Mouse (Mus musculus) right cerebral cortex, postnatal 14 days (tissue): ENCODE measurements around the gene Rnaseh1.

Experiments used
- DNase-seq: peaks from one replicate; pipeline ENCODE4 v3.0.0; 2022

Gene Rnaseh1

DNA sequence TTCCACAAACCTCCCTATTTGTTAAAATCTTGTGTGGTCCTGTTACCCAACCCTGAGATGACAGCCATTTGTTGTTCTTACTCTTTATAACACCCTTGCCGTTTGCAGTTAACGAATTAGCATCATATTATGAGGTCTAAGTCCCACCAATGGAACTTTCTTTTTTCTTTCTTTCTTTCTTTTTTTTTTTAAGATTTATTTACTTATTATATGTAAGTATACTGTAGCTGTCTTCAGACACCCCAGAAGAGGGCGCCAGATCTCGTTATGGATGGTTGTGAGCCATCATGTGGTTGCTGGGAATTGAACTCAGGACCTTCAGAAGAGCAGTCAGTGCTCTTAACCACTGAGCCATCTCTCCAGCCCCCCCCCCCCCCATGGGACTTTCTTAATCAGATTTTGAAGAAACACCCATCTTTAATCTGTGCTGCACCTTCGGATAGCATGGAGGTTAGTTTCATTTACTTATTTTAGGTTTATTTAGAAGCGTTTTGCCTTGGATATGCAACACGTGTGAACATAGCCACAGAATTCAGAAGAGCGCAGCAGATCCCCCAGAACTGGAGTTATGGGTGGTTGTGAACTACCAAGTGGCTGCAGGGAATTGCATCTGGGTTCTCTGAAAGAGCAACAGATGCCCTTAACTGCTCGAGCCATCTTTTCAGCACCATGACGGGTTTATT lies 24.8 kb downstream of the Rnaseh1 start:
- no peak for DNase-seq

DNA sequence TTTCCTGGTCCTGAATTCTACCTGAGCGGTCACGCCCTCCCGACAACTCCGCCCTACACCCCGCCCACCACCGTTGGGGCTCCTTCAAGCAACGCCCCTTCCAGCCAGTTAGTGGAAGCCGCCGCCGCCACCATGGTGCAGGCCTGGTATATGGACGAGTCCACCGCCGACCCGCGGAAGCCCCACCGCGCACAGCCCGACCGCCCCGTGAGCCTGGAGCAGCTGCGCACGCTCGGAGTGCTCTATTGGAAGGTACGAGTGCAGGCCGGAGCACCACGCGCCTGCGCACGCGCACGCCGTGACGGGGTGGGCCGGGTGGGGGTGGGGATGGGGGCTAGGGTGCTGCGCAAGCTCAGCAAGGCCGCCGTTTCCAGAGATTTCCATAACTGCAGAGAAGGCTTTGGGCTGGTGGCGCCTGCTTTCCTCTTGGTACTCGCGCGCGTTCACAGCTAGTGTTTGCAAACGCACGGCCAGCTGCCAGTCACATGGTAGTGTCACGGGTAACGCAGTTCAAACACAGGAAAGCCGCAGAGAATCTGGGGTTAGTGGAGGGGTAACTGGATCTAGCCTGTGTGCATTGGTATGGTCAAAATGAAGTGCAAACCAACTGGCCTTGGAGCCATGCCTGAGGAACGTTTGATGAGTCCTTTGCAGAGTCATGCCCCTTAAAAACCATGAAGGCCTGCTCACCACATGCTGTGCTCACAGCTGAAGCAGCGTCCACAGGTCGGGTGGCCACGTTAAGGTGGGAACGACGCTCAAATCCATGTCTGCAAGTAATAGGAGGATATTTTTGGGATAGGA lies 25.9 kb downstream of the Rnaseh1 start, which contains the start of gene Adi1:
Gene Adi1 (plus strand): TSS at position 111 of the 804 bp plus-strand sequence.
- DNase-seq, result peak; percentile 86

DNA sequence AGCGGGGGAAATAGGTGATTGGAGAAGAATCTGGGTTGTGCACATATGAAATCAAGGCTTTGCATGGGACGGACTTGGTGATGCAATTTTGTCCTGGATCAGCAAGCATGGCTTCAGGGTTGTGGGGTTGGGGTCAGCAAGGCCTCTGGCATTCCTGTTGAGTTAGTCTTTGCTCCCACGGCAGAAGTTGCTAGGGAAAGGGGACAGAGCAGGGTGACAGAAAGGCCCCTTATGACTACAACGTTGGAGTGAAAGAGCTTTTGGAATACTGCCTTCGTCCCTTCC lies 26.5 kb downstream of the Rnaseh1 start:
- DNase-seq, result no peak

DNA sequence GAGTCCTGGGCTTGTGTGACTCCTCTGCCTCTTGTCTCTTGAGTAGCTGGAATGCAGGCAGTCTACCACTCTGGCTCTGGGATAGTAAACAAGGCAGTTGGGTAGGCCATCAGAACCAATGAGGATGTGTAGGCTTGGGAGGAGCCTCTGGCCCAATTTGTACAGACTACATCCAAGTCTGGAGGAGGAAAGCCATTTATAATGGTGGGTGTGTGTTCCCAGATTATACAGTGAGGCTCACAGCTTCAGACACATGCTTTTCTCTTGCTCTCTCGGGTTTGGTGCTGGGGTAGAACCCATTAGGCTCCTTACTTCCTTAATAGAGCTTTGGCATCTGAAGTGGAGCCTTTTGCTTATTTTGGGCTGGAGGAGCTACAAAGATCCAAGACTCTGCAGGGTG lies 35.3 kb downstream of the Rnaseh1 start:
- DNase-seq, result no peak

DNA sequence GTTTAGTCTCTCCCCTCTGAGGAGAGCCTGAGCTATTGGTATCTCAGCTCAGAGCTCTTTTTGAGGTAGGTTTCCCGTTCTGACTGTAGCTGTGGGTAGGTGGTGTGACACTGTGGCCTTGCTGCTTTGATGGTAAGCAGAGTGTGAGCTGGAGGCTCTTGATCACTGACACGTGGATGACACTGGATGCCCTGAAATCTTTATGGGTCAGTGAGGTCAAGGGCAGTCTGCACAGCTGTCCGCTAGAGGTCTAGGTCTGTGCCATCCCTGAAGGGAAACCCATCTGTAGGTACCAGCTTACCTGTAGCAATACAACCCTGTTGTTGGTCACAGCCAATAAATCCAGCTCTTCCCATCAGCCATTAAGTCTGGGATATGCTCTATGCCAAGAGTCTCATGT lies 36.4 kb downstream of the Rnaseh1 start:
- no peak for DNase-seq

DNA sequence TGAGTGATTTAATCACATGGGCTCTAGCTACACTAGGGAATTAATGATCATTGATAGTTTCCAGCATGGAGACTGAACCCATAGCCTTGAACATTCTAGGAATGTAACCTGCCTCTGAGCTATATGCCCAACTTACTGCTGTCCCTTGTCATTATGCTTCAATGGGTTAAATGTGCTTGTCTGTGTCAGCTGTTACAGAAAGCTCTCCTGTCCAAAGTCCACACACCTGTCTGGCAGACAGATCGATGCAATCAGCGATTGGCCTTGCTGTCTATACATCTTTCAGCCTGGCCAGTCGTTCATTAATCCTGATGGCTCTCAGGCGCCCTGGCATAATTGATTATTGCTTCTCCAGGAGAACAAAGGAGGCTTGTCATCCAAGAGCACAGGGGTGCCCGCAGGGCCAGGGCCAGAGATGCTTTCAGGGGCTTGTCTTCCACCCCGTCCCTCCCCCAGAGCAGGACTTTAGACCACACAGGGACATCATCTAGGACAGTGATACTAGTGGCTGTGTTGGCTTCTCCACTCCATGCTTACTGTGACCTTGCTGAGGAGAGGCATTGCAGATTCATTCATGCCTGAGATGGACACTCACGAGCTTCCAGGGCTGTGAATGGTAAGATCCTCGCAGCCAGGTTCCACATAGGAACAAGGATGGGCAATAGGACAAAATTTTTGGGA lies 36.9 kb downstream of the Rnaseh1 start:
- DNase-seq, result no peak

DNA sequence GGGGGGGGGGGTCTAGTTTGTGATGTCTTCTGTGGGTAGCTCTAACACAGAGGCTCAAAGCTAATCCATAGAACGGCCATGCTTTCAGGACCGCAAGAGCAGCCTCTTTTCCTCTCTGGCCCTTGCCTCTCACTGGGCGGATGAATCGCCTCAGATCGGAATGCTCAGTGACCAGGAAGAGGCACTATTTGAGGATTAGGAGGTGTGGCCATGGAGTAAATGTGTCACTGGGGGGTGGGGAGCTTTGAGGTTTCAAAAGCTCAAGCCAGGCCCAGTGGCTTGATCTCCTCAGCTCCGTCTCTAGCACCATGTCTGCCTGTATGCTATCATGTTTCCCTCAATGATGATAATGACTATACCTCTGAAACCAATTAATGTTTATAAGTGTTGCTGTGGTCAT lies 39.6 kb downstream of the Rnaseh1 start:
- no peak for DNase-seq

DNA sequence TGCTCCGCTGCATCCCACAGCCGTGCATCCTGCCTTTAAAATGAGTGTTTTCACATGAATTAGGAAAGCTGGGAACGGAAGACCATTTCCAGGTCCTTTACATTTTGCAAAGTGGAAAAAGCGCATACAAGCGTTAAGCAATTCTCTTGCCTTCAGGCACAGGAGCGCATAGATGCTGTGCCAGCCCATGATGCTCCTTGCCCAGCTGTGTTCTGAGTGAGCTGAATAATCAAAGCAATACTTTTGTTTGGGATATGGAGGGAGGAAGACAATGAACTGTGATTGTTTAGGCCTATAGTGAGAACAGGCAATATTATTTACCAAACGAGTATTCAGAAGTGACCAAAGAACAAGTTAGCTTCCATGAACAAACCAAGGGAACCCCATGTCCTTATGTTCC lies 41.3 kb downstream of the Rnaseh1 start:
- DNase-seq, result no peak

DNA sequence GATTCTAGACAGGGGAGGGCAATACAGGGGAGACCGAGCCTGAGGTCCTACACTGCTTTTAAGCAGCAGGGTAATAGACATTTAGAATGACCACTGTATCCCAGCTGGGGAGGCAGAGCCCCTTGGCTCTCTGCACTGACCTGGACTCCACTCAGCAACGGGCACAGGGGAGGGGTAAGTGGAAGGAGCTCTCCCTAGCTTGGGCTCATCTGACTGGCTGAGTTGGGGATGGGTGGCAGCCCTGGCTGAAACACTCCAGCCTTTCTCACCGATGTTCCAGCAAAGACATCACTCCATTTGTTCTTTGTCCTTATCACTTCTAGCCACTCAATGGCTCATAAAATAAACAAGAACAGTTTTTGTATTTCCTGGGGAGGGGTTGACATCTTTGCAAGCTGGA lies 44.3 kb downstream of the Rnaseh1 start:
- DNase-seq, result no peak

DNA sequence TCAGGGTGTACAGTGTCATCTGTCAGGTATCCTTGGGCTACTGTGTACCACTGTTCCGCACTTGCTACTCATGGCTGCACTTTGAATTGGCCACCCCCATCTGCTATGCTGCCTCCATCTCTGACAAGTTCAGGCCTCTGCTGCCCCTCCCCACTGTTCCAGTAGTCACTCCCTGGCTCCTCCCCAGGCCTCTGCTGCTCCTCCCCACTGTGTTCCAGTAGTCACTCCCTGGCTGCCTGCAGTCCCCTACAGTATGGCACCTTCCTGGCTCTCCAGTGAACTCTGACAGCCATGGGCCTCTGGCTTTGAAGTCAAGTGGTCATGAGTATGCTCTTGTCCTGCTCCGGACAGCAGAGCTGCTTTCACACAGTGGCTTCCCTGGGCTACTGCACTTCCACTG lies 44.8 kb downstream of the Rnaseh1 start:
- DNase-seq, result no peak

DNA sequence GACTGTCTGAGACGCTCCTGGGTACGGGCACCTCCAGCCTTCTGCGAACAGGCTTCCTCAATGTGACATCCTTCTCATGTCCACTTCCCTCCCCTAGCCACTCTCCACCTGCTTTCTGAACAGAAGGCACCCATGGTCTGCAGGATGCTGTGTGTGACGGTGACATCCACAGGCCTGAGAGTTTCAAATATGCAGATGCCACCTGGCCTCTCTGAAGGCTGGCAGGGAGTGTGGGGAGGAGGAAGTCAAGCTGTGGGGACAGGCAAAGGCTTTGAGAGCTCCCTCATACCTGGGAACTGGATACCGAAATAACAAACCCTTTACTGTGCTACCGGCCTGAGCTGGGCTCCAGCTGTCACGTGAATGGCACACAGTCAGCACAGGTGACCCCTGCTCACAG lies 45.4 kb downstream of the Rnaseh1 start:
- DNase-seq, result no peak

DNA sequence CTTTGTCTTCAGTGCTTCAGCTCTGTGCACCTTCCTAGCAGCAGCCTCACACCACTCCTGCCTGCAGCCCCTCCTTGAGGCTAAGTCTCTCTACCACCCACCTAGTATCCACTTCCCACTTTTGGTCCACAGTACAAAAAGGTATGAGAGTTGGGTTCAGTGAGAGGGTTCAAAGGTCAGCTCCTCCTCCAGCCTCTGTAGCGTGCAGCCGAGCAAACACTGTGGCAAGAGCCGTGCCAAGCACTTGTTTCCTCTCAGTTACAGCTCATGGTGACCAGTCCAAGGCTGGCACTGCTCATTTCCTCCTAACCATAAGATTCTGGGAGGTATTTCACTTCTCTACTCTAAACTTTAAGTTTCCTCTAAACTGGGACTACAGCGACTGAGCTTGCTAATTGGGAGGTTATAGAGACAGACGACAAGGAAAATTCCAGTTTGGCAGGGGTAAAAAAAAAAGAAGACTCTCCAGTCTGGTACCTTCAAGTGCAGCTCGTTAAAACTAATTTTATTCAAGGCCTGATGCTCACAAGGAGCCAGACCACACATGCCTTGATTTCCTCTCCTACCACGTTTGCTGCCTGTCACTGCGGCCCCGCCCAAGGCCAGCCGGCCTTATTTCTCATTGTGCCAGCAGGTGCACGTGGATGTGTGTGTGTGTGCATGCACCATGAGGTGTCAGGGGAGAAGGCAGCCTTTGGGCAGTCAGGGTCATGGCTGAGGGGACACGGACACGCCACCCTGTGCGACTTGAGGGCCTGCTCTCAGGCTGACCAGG lies 48.6 kb downstream of the Rnaseh1 start:
- no peak for DNase-seq

DNA sequence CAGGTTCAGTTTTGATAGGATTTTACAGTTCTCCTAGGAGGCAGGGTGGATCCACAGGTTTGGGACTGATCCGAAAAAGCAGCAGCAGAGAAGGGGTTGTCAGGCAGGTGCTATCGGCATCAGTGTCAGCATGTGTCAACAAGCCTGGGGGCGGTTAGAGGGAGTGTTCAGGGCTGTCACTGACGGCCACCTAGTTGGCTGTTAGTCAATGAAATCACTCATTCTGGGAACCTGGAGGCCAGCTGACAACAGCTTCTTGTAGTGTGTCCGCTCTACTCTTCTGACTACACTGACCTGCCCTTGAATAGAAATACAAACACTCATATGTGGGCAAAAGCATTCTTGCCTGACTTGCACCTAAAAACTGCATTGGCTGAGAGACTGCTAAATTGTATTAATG lies 49.7 kb downstream of the Rnaseh1 start:
- DNase-seq, result no peak

DNA sequence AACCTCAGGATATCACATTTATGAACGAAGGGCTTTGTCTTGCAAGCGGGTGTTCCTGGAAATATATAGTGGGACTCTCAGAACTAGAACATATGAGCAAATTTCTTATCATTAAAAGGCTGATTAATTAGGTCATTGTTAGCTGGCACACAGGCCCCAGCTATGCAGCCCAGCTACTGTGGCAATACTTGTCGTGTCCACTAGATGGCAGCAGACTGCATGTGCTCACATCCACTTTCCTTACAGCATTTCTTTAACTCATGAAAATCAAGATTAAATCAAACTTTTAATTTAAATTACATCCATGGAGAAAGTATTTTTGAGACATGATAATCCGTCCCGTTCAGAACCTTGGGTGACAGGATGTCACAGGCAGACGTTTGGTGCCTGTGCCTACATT lies 50.3 kb downstream of the Rnaseh1 start:
- peak; percentile 81 for DNase-seq

DNA sequence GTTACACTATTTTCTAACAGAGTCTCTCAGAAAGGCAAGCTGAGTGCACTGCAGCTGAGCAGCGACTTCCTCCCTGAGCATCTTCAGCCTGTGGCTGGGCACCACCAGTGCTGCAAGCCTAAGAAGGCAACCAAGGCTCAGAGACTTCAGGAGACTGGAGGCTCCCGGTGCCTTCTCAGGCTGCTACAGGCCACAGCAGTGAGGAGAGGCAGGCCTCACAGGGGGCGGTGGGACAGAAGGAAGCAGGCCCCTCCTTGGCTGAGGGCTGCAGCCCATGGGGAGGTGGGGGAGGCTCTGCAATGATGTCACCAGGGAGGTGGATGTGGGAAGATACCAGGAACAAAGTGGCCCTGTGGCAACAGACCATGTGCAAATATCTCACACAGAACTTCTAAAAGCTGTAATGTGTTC lies 50.7 kb downstream of the Rnaseh1 start:
- no peak for DNase-seq

DNA sequence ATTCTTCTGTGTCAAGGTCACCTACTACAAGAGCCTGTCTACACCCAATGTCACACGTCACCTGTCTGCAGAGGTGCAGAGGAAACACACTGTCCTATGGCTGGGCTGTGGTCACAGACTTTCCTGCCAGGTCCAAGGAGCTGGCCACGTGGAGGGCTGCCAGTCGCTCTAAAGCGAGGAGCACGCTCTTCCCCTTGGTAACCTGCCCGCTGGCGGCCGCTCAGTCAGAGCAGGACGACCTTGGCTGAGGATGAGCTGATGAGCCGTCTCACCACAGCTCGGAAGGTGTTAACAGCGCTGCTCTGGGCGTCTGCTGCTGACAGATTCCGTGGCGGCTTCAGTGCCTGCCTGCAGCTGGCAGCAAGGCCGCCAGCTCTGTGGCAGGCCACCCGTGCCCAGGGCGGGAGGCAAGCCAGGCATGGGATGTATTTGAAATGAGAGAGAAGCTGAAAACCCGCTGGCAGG lies 51.2 kb downstream of the Rnaseh1 start:
- peak; percentile 67 for DNase-seq

DNA sequence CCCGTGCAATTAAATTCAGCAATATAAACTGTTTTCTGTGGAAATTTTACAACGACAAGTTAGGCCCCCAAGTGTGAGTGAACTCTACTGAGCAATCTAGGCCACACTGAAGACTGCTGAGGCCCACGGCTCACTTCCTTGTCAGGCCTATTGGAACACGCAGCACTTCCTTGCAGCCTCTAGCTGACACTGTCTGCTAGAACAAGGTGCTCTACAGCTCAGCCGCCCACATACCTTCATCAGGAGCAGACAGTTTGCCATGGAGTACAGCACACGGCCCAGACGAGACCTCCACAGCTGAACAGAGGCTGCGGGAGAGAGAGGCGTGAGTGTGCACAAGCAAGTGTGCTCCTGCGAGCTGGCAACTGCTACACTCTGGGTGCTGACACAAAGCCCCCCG lies 51.9 kb downstream of the Rnaseh1 start:
- no peak for DNase-seq

DNA sequence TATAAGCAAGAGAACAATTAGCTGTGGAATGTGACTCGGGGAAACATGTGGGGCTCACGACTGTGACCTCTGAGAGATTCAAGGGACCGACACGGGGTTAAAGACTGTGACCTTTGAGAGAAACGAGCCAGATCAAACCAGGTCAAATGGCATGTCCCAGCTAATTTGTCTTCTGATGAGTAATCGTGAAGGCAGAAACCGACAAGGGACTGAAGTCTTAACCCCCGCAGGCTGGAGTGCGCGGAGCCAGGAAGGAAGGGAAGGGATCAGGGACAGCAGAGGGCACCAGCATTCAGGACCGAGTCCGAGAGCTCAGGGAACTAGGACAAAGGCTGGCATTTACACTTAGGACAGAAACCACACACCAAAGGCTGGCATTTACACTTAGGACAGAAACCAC lies 55.0 kb downstream of the Rnaseh1 start:
- DNase-seq, result no peak

DNA sequence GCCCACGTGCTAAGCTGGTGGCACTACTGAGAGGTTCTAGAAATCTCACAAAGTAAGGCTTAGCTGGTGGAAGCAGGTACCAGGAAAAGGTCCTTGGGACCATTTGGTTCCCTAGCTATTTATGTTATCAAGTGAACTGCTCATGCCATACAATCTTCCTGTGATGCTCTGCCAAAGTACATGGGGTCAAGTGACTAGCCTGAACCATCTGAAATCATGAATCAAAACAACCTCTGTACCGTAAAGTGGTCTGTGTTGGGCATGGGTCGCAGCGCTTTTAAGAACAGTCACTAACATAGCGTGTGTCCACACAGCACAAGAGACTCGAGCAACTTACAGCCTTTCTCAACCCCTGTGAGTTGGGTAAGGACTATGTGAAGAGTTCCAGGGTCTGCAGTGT lies 55.8 kb downstream of the Rnaseh1 start:
- no peak for DNase-seq

DNA sequence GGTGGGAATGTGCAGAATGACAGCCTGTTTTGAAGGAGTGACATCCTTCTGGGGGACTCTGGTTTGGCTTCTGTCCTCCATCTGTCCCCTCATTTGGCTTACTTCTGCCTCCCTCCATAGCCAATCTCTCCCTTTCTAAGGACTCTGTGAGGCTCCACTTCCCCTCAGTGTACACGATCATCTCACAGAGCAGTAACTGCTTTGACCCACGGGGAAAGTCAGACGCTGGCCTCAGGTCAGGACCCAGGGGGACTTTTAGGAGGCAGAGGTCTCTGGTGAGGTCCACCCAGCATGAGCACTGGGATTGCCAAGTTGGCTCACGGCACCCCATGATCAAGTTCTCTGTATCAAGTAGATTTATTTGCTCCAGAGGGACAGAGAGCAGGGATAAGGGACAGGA lies 58.8 kb downstream of the Rnaseh1 start:
- DNase-seq, result no peak
